Mouse (Mus musculus): ENCODE results near the gene 2410015M20Rik. TPM values are rescaled to one million over a fixed set of nuclear protein-coding genes. Genes with fewer than 3 reads are reported as not detected.
A peak's percentile ranks its signal among the peaks of the same experiment; 100 is the strongest.

2410015M20Rik gene
- polyA plus RNA-seq, 1 experiment from 2014 or later, result 335 TPM

DNA sequence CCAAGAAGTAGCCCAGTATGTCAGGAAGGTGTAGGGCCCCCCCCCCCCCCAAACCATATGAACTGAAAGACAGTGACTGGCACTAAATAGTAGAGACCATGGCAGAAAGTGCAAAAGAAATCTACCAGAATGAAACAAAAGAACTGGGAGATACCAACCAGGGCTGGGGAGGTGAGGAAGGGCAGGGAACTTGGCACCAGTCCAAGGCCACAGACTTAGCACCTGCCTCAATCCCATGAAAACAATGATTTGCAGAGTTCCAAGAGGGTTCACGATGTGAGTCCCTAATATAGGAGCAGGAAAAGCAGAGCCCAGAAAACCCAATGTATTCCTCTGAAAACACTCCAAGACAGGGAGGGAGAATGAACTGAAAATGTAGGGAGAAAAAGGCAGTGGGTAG is 37.4 kb downstream of the 2410015M20Rik start:
- Histone ChIP-seq H3K27me3 (ENCODE audit: control insufficient read depth, insufficient read depth, low read length) (no peaks in the 10 kb centered on the region), H3K36me3 (ENCODE audit: control insufficient read depth, insufficient read depth, low read length) (peaks cover 54% of the 10 kb centered on the region), H3K9ac (ENCODE audit: low read length) (no peak overlapping the region), H3K4me3 (ENCODE audit: low read depth, low read length) (no peak overlapping the region), H3K4me2 (replicated peaks; ENCODE audit: low read depth) (no peak overlapping the region), H3K9me3 (ENCODE audit: control insufficient read depth, low read length) (no peaks in the 10 kb centered on the region), H3K4me1 (replicated peaks; ENCODE audit: control insufficient read depth, insufficient read depth) (no peaks in the 10 kb centered on the region), H3K27ac (replicated peaks) (no peak overlapping the region)
- no peak for ATAC-seq (ENCODE audit: low FRiP score, low TSS enrichment)
- 33% methylated on average over 1 of the region's 1 CpGs for WGBS
- peak; percentile 35 for DNase-seq (ENCODE audit: low spot score)
- TF ChIP-seq EP300 (optimal IDR thresholded peaks at IDR 0.05), result no peak
- no peak for TF ChIP-seq CTCF (IDR thresholded peaks at IDR 0.05; ENCODE audit: low read depth)

DNA sequence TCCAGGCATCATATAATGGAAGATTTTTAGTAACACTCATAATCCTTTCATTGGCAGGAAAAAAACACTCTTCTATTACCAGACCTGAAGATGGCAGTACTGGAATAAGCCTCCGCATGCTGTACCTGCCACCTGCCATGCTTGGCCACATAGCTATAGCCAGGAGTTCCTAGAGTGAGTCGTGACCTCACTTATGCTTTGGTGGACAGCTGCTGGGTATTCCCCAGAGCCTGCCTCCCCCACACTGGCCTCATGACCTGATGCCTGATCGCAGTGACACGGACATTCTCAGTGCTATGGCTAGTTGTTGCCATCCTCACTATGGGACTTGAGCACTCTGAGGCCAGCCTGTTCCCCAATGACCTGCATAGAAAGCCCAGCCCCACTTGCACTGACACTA is 39.3 kb downstream of the 2410015M20Rik start:
- Histone ChIP-seq H3K36me3 (ENCODE audit: control insufficient read depth, insufficient read depth, low read length) (peaks cover 60% of the 10 kb centered on the region), H3K27ac (replicated peaks) (no peak overlapping the region), H3K9ac (ENCODE audit: low read length) (no peak overlapping the region), H3K4me1 (replicated peaks; ENCODE audit: control insufficient read depth, insufficient read depth) (no peaks in the 10 kb centered on the region), H3K4me2 (replicated peaks; ENCODE audit: low read depth) (no peak overlapping the region), H3K9me3 (ENCODE audit: control insufficient read depth, low read length) (no peaks in the 10 kb centered on the region), H3K4me3 (ENCODE audit: low read depth, low read length) (no peak overlapping the region), H3K27me3 (ENCODE audit: control insufficient read depth, insufficient read depth, low read length) (no peaks in the 10 kb centered on the region)
- ATAC-seq (ENCODE audit: low FRiP score, low TSS enrichment) (no peak), DNase-seq (ENCODE audit: low spot score) (no peak)
- 89% methylated on average over 4 of the region's 4 CpGs for WGBS
- no peak for TF ChIP-seq EP300 (optimal IDR thresholded peaks at IDR 0.05)
- TF ChIP-seq CTCF (IDR thresholded peaks at IDR 0.05; ENCODE audit: low read depth), result no peak

DNA sequence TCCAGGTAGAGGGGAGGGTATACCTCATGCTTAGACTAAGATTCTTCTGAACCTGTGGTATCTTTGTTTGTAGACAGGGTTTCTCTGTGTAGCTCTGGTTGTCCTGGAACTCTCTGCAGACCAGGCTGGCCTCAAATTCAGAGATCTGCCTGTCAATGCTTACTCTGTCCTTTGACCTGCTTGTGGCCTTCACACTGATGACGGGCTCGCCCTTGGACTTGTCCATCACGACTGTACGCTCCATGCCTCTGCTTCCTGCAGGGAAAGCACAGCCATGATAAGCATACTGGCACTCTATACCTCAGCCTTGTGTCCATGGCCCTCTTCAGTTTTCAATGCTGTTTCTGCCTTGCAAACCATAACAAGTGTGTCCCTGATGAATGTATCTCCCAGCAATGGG is 42.2 kb downstream of the 2410015M20Rik start:
- Histone ChIP-seq H3K4me2 (replicated peaks; ENCODE audit: low read depth) (no peak overlapping the region), H3K4me1 (replicated peaks; ENCODE audit: control insufficient read depth, insufficient read depth) (no peaks in the 10 kb centered on the region), H3K9me3 (ENCODE audit: control insufficient read depth, low read length) (no peaks in the 10 kb centered on the region), H3K36me3 (ENCODE audit: control insufficient read depth, insufficient read depth, low read length) (peaks cover 72% of the 10 kb centered on the region), H3K27me3 (ENCODE audit: control insufficient read depth, insufficient read depth, low read length) (no peaks in the 10 kb centered on the region), H3K27ac (replicated peaks) (no peak overlapping the region), H3K9ac (ENCODE audit: low read length) (no peak overlapping the region), H3K4me3 (ENCODE audit: low read depth, low read length) (no peak overlapping the region)
- TF ChIP-seq EP300 (optimal IDR thresholded peaks at IDR 0.05) (no peak), CTCF (IDR thresholded peaks at IDR 0.05; ENCODE audit: low read depth) (no peak)
- ATAC-seq (ENCODE audit: low FRiP score, low TSS enrichment), result no peak
- 96% methylated on average over 4 of the region's 4 CpGs for WGBS
- no peak for DNase-seq (ENCODE audit: low spot score)

DNA sequence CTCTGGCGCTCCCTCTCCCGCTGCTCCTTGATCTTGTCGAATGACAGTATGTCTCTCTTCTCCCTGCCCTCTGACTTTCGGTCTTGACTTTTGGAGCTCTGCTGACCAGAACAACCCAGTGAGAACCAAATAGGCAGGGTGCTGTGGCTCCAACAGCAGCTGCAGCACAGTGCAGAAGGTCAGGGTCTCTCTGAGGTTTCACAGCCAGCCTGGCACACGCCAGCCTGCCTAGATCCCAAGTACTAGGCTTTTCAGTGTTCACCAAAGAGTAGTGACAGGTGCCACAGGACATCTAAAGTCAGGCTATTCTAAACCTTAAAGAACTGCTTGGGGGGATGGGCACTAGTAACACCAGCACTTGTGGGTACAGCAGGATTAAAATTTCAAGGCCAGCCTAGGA is 42.7 kb downstream of the 2410015M20Rik start:
- DNase-seq (ENCODE audit: low spot score) (no peak), ATAC-seq (ENCODE audit: low FRiP score, low TSS enrichment) (no peak)
- H3K27me3 ChIP-seq (ENCODE audit: control insufficient read depth, insufficient read depth, low read length), result no peaks in the 10 kb centered on the region
- no peak overlapping the region for H3K9ac ChIP-seq (ENCODE audit: low read length)
- no peak overlapping the region for H3K4me2 ChIP-seq (replicated peaks; ENCODE audit: low read depth)
- no peaks in the 10 kb centered on the region for H3K9me3 ChIP-seq (ENCODE audit: control insufficient read depth, low read length)
- peaks cover 76% of the 10 kb centered on the region for H3K36me3 ChIP-seq (ENCODE audit: control insufficient read depth, insufficient read depth, low read length)
- 92% methylated on average over 5 of the region's 5 CpGs for WGBS
- no peak for TF ChIP-seq CTCF (IDR thresholded peaks at IDR 0.05; ENCODE audit: low read depth)
- no peak for TF ChIP-seq EP300 (optimal IDR thresholded peaks at IDR 0.05)
- no peak overlapping the region for H3K27ac ChIP-seq (replicated peaks)
- no peak overlapping the region for H3K4me3 ChIP-seq (ENCODE audit: low read depth, low read length)
- H3K4me1 ChIP-seq (replicated peaks; ENCODE audit: control insufficient read depth, insufficient read depth), result no peaks in the 10 kb centered on the region

DNA sequence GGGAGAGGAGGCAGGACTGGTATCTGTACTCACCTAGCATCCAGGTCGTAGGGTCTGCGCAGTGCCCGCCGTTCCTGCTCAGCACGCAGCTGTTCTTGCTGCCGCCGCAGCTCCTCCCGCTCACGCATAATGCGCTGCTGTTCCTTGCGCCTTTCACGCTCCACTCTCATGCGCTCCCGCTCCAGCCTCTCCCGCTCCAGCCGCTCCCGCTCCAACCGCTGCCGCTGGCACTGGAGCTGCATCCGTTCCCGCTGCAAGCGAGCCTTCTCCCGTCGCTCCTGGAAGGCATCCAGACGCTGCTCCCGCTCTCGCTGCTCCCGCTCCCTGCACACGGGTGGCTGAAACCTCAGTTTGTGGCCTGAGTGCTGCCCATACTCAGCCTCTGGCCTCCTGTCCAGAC is 43.3 kb downstream of the 2410015M20Rik start:
- no peak overlapping the region for H3K9ac ChIP-seq (ENCODE audit: low read length)
- ATAC-seq (ENCODE audit: low FRiP score, low TSS enrichment) (no peak), DNase-seq (ENCODE audit: low spot score) (no peak)
- TF ChIP-seq EP300 (optimal IDR thresholded peaks at IDR 0.05), result no peak
- TF ChIP-seq CTCF (IDR thresholded peaks at IDR 0.05; ENCODE audit: low read depth), result no peak
- no peaks in the 10 kb centered on the region for H3K4me1 ChIP-seq (replicated peaks; ENCODE audit: control insufficient read depth, insufficient read depth)
- WGBS, result 92% methylated on average over 29 of the region's 29 CpGs
- H3K27me3 ChIP-seq (ENCODE audit: control insufficient read depth, insufficient read depth, low read length), result no peaks in the 10 kb centered on the region
- H3K4me3 ChIP-seq (ENCODE audit: low read depth, low read length), result no peak overlapping the region
- no peak overlapping the region for H3K4me2 ChIP-seq (replicated peaks; ENCODE audit: low read depth)
- no peaks in the 10 kb centered on the region for H3K9me3 ChIP-seq (ENCODE audit: control insufficient read depth, low read length)
- no peak overlapping the region for H3K27ac ChIP-seq (replicated peaks)
- H3K36me3 ChIP-seq (ENCODE audit: control insufficient read depth, insufficient read depth, low read length), result peaks cover 78% of the 10 kb centered on the region

DNA sequence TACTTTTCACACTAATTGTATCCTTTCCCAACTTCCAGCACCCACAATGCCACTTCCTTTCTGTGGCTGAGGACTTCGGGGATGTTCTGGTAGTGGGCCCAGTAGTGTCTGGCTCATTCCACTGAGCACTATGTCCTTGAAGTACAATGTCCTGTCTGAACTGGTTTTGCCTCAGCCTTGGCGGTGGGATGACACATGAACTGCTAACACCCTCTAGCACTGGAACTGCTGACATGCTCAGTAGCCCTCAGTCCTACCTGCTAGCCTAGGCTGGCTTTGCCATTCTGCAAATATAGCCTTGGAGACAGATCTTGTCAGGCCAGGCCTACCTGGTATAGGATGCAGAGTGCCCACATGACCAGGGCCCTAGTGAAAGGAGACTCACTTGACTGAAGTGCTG is 47.7 kb downstream of the 2410015M20Rik start:
- H3K9ac ChIP-seq (ENCODE audit: low read length), result no peak overlapping the region
- peaks cover 52% of the 10 kb centered on the region for H3K36me3 ChIP-seq (ENCODE audit: control insufficient read depth, insufficient read depth, low read length)
- H3K4me1 ChIP-seq (replicated peaks; ENCODE audit: control insufficient read depth, insufficient read depth), result no peaks in the 10 kb centered on the region
- no peak overlapping the region for H3K4me3 ChIP-seq (ENCODE audit: low read depth, low read length)
- 95% methylated on average over 2 of the region's 2 CpGs for WGBS
- ATAC-seq (ENCODE audit: low FRiP score, low TSS enrichment) (no peak), DNase-seq (ENCODE audit: low spot score) (no peak)
- H3K27ac ChIP-seq (replicated peaks), result no peak overlapping the region
- no peaks in the 10 kb centered on the region for H3K9me3 ChIP-seq (ENCODE audit: control insufficient read depth, low read length)
- no peaks in the 10 kb centered on the region for H3K27me3 ChIP-seq (ENCODE audit: control insufficient read depth, insufficient read depth, low read length)
- no peak overlapping the region for H3K4me2 ChIP-seq (replicated peaks; ENCODE audit: low read depth)
- TF ChIP-seq CTCF (IDR thresholded peaks at IDR 0.05; ENCODE audit: low read depth) (no peak), EP300 (optimal IDR thresholded peaks at IDR 0.05) (no peak)
